Mouse (Mus musculus): Measurements from ENCODE around the gene Cerkl.

- TF ChIP-seq CTCF (IDR thresholded peaks at IDR 0.05; ENCODE audit: insufficient read depth, low read depth, low read length) (no peak), POLR2A (IDR thresholded peaks at IDR 0.05; ENCODE audit: insufficient read depth, low read depth, low read length) (no peak)
Observed at GRCm38 (mm10) chr2:79414505-79414904, 42.1 kb downstream of the Cerkl start.

All from olfactory bulb, adult 2 months (tissue).